Mouse (Mus musculus) 3134 (cell line): ENCODE measurements at regions not wholly inside any gene's neighbourhood (a gene's known extent, or its start where the extent isn't known, plus 50 kb on each side); places are given as distances from the start of the nearest gene placed in this dataset.

Experiments
- DNase-seq: peaks from one replicate; pipeline ENCODE4 v3.0.0-alpha.2; 2011; ENCODE audit warnings: low spot score; ENCODE audit not compliant: insufficient read length; ENCODE audit errors: extremely low read depth

DNA sequence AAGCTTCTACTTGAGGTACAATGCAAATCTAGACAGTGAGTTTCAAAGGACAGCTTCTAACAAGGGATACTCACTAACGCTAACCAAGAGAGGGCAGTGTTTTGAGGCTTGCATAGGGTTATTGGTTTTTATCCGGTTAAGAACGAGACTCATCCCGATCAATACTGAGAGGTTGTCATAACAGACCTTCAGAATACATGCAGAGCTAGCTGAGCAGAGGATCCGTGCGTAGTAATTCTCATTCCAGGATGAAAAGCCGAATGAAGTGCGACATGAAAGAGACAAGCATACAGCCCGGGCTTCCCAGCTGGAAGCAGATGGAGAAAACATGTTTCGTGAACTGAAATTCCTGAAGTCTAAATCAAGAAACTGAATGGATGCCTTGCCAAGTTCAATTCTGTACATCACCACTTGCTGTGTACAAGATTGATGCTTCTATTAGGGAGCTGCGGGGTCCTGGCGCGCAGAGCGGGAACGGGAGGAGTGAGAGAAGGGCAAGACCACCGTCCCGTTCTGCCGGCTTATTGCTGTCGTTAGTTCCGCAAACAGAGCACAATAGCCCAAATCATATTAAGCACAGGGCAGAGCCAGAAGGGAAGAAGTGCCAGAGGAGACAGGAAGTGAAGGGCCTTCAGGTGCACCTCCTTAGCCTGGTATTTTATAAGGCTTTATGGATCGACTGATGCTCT lies 65.4 kb upstream of the Tes start:
- no peak for DNase-seq

DNA sequence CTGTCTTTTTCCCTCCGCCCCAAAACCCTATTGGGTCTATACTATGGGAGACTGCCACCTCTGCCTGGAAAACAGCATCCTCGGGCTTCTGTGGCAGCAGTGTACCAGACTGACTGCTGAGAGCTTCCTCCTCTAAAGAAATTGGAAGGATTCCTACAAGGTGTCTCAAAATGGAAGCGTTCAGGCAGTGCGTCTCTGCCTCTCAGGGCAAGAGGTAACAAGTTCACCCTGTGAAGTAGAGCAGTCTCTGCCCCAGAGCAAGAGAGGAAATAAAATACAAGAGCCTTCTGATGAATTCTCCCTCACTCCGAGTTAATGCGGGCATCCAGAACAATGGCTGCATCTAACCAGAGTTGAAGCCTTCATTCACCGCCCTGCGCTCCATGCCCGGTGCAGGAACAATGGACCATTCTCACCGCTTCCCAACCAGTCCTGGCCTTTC lies 69.4 kb upstream of the Tes start:
- DNase-seq, result no peak

DNA sequence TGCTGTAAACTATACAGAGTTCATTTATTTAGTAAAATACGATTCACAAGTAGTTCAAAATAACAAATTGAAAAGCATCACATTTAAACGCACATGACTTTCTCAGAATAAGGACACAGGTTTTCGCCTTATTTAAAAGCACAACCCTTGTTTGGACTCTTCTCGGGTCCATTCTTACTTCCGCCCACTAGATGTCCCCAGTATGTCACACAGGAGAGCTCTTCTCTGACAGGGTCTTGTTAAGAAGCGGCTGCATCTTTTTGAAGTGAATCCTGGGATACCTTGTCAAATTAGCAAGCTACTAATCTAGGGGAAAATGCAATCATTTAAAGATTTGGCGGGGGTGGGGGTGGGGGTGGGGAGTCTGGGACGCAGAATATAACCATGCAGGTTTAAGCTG lies 70.2 kb upstream of the Tes start:
- peak; percentile 28 for DNase-seq

DNA sequence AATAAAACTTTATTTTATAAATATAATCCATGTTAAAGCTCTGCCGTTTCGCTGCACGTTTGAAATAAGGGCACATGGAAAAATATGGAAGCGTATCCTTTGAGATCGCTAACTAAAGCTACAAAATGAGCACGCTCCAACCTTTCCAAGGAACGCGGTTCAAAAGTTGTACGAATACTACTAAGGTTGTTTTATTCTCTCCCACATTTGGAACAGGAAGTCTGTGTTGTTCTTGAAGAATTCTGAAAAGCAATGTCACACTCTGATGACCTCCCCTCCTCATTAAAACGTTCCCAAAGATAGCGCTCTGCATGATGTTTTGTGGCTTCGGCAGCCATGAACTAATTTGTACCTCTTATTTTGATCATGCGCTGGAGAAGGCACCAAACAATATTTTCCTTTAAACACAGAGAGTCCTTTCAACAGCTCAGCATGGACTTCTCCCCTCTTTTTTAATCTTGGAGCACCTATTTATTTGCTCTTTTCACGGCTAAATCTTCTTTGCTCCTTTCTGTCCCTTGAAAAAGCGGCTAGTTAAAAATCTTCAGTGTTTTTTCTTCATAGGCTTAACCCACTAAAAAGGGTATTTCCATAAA lies 72.9 kb upstream of the Tes start:
- no peak for DNase-seq

- DNase-seq, result no peak
These were observed 79.9 kb upstream of the Tfec start for GRCm38 (mm10) chr6:16978206-16978505.

DNA sequence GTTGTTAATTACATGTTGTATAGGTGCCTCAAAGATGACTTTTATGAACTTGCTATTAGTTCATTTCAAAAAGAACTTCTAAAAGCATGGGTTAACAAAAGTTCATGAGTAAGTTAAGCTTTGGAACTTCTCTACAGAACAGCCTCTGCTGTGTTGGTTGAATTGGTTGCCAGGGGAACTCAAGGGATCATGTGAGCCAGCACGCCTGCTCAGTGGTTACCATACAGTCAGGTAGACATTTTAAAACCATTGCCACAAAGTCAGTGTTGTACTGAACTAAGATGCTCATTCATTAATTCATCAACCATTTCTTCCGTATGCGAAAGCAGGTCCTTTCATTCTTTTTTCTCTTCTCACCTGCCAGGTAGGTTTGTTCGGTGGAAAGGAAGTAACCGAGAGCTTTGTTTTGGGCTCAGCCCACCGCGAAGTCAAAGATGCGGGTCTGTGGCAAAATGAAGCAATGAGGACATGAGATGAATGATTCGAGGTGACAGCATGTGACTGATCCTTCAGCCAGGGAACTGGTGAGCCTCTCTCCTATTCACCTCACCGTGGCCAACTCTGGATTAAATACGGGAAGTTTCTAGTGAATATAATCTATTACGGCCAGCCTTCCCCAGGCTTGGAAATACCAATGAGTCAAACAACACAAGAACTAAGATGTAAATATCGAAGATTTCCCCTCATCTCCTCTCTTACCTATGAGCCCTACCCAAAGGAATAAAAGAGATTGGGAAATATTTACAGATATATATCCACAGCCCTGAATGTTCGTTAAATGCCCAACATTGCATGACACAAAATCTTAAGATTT lies 79.4 kb upstream of the Tfec start:
- DNase-seq, result no peak

GRCm38 (mm10) chr6:16965658-16966057 lies 67.4 kb upstream of the Tfec start:
- no peak for DNase-seq

DNA sequence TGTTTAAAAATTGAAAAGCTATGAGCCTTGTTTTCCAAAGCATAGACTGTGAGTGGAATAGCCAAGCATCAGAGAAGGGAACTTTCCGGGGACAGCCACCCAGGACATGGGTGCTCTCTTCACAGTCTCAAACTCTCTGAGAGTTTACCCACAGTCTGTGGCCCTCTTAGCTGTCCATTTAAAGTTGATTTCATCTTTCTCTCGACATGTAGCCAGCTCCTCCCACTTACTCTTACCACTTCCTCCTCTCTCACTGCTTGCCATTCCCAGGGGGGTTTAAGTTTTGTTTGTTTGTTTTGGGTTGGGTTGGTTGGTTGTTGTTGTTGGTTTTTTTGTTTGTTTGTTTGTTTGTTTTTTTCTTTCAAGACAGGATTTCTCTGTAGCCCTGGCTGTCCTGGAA lies 66.1 kb upstream of the Tfec start:
- DNase-seq, result no peak

DNA sequence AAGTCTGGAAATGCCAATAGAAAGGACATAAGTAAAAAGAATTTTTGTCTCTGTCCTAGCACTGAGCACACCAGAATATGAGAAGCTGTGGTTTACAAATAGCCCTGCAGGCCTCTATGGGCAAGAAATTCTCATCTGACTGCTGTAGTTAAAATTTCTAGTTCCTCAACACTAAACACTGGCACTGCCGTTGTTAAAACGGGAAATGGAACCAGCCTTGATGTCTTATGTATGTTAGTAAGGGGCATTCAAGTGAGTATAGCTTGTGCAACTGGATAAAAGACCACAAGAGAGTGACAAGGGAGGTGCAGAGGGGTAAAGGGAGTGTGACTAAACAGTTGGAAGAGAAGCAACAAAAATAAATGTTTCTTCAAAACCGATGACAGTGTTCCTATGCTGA lies 65.7 kb upstream of the Tfec start:
- DNase-seq, result no peak

DNA sequence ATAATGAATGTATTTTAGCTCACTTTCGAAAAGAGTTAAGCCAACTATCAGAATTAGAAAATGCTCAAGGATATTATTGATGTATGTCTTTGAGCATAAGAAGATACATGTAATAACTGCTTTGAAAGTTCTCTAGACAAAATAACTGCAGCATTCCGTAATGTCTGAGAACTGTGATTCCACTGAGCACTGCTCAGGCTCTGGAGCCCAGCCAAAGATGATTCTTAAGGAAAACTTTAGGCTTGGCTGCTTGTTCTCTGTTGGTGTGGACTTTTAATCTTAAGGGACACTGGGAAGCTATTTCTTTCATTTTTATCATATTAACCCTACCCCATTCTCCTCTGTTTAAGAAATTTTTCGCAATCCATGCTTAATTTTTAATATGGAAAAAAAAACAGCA lies 59.9 kb upstream of the Tfec start:
- no peak for DNase-seq

DNA sequence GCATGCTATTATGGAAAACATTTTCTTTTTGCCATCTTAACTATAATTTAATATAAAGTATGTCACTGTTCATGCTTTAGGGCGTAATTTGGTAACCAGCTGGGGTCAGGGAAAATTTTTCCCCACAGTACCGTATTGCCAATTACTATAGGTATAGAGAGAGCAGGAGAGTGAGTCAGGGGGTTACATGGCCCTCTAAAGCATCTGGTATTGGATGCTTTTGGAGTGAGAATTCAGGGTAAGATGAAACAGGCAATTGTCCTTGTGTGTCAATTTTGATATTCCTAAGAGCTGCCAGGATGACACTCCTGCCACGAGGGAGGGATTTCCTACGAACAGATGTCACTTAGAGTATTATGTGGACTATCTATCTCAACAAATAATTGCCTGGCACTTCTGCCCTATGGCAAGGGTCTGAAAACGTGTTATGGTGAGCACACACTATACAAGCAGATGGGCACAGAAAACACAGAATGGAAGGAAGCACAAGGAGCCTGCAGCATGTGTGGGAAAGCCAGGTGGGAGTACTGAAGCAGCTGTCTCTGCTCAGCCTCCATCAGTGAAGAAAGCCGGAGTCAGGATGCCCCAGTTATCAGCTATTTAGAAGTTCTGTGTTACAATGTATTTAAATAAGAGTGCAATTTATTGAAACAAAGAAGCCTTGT lies 58.7 kb upstream of the Tfec start:
- DNase-seq, result no peak
